ENCODE assay signal across 9 mouse cellular contexts in the genomic region with DNA sequence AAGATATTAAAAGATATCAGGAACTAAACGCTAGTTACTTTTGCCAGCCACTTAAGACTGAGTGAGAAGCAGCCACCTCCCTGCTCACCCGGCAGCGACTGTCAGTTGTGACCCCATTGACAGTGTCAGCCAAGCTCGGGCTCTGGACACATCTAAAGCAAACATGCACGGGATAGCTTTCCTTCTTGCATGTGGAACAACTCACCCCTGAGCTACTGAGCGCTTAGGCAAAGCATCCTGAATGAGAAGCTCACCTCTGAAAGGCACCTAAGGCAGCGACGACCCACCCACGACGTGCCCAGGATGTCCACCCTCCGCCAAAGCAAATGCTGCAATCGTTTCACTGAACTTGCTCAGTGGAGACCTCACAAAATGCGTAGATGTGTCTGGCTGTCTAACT. TPM values are rescaled to one million over a fixed set of nuclear protein-coding genes. Genes with fewer than 3 reads are reported as not detected.
DNase-seq lines count a peak whose midpoint lies in the region; ATAC-seq lines count a peak whose summit lies in the region.
"Had no signal": no experiment of that assay in that cellular context is flagged by ENCODE, and none has a peak within 500 bp of the region (broad histone marks: within the 10 kb centered on the region; RNA-seq: fewer than 3 reads in every experiment).

No protein-coding gene starts in this region.

- H3K4me1 ChIP-seq in kidney, embryonic 15.5 days: peaks cover 23% of the 10 kb centered on the region
- H3K4me1 ChIP-seq in brown adipose tissue, adult 24 weeks (ENCODE audit: control insufficient read depth, insufficient read depth, insufficient read length, low read length): peaks cover 3% of the 10 kb centered on the region; the same call in 1 of the 2 replicates
- peaks cover 14% of the 10 kb centered on the region for H3K4me1 ChIP-seq in heart, embryonic 11.5 days (ENCODE audit: control insufficient read depth, insufficient read depth, low read length)
- H3K4me1 ChIP-seq in liver, embryonic 13.5 days (replicated peaks): 0 out of 2 replicates have a peak, but pooled peaks cover 4% of the 10 kb centered on the region

- peak overlapping the region; percentile 87 for H3K4me2 ChIP-seq in kidney, embryonic 15.5 days
- H3K4me2 ChIP-seq in heart, embryonic 11.5 days: peak overlapping the region; percentile 76
- peak overlapping the region; percentile 50; the same call in 1 of the 2 replicates for H3K4me2 ChIP-seq in liver, embryonic 13.5 days

- H3K9ac ChIP-seq in kidney, embryonic 15.5 days: no peak overlapping the region
- H3K9ac ChIP-seq in heart, embryonic 11.5 days (ENCODE audit: low read depth, low read length): peak overlapping the region; percentile 75; the same call in 1 of the 2 replicates
- no peak overlapping the region for H3K9ac ChIP-seq in liver, embryonic 13.5 days

- no peaks in the 10 kb centered on the region for H3K27me3 ChIP-seq in kidney, embryonic 15.5 days
- no peaks in the 10 kb centered on the region for H3K27me3 ChIP-seq in heart, embryonic 11.5 days (ENCODE audit: control insufficient read depth, insufficient read depth, low read length)
- peaks cover 7% of the 10 kb centered on the region for H3K27me3 ChIP-seq in liver, embryonic 13.5 days

- DNase-seq in kidney, postnatal 14 days: no peak
- no peak for DNase-seq in liver, embryonic 13.5 days
- DNase-seq in spleen, adult 18-20 months: no peak
- no peak for DNase-seq in thymus, postnatal 10 days (ENCODE audit: low spot score in 2 of 2)
- DNase-seq: left cerebral cortex, postnatal 4 days; right cerebral cortex, adult 18-20 months had no signal

- 49% methylated on average over 13 of the region's 13 CpGs for WGBS in kidney, embryonic 15.5 days
- 52% methylated on average over 13 of the region's 13 CpGs for WGBS in heart, embryonic 11.5 days (ENCODE audit: insufficient replicate concordance)
- WGBS in liver, embryonic 13.5 days (ENCODE audit: insufficient replicate concordance): 62% methylated on average over 13 of the region's 13 CpGs

- no peak for ATAC-seq in kidney, embryonic 15.5 days (replicated peaks; ENCODE audit: low FRiP score)
- ATAC-seq in heart, embryonic 11.5 days (replicated peaks; ENCODE audit: insufficient number of reproducible peaks, low FRiP score, low TSS enrichment): no peak; the same call in 1 of the 2 replicates
- ATAC-seq in liver, embryonic 13.5 days (ENCODE audit: low read depth): no peak

- H3K36me3 ChIP-seq in kidney, embryonic 15.5 days: no peaks in the 10 kb centered on the region
- no peaks in the 10 kb centered on the region for H3K36me3 ChIP-seq in heart, embryonic 11.5 days (ENCODE audit: control insufficient read depth, insufficient read depth, low read length)
- H3K36me3 ChIP-seq in liver, embryonic 13.5 days: no peaks in the 10 kb centered on the region

- H3K4me3 ChIP-seq in kidney, embryonic 15.5 days (replicated peaks): peak overlapping the region; percentile 51
- peak overlapping the region; percentile 35 for H3K4me3 ChIP-seq in brown adipose tissue, adult 24 weeks (ENCODE audit: insufficient read depth, low read depth, low read length)
- H3K4me3 ChIP-seq in heart, embryonic 11.5 days (ENCODE audit: low read depth, low read length): peak overlapping the region; percentile 55
- H3K4me3 ChIP-seq in liver, embryonic 13.5 days (replicated peaks): no peak overlapping the region

- H3K9me3 ChIP-seq in kidney, embryonic 15.5 days (replicated peaks): no peaks in the 10 kb centered on the region
- no peaks in the 10 kb centered on the region for H3K9me3 ChIP-seq in heart, embryonic 11.5 days (replicated peaks; ENCODE audit: control insufficient read depth, low read length)
- no peaks in the 10 kb centered on the region for H3K9me3 ChIP-seq in liver, embryonic 13.5 days (replicated peaks)

- peak overlapping the region; percentile 58; the same call in 1 of the 2 replicates for H3K27ac ChIP-seq in kidney, embryonic 15.5 days
- peak overlapping the region; percentile 69 for H3K27ac ChIP-seq in brown adipose tissue, adult 24 weeks (replicated peaks; ENCODE audit: low read depth, low read length)
- H3K27ac ChIP-seq in heart, embryonic 11.5 days (ENCODE audit: low read depth, low read length): peak overlapping the region; percentile 71
- no peak overlapping the region for H3K27ac ChIP-seq in liver, embryonic 13.5 days

RNA-seq across cellular contexts. Expression of gene Abcc9, which starts 1.0 kb away (rescaled TPM):
- 6.2 and 7.7 TPM in 2 replicates for polyA plus RNA-seq in kidney, embryonic 15.5 days (2015; fragmentation: Nextera tagmentation; extraction: Ambion mirVana)
- polyA plus RNA-seq in brown adipose tissue, adult 24 weeks (2012; ENCODE audit: insufficient read depth, insufficient read length, missing spikeins): 9.4 and 12.2 TPM in 2 replicates
- polyA plus RNA-seq in heart, embryonic 11.5 days (2014; fragmentation: Nextera tagmentation; extraction: Ambion mirVana): 21.1 and 21.6 TPM in 2 replicates
- polyA plus RNA-seq in liver, embryonic 13.5 days (2015; fragmentation: Nextera tagmentation; extraction: Ambion mirVana): 1.1 and 1.9 TPM in 2 replicates

RNA-seq across cellular contexts. Expression of gene Cmas, which starts 55.3 kb away (rescaled TPM):
- 77.1 and 77.2 TPM in 2 replicates for polyA plus RNA-seq in kidney, embryonic 15.5 days (2015; fragmentation: Nextera tagmentation; extraction: Ambion mirVana)
- 11.1 and 17.7 TPM in 2 replicates for polyA plus RNA-seq in brown adipose tissue, adult 24 weeks (2012; ENCODE audit: insufficient read depth, insufficient read length, missing spikeins)
- 117 and 126 TPM in 2 replicates for polyA plus RNA-seq in heart, embryonic 11.5 days (2014; fragmentation: Nextera tagmentation; extraction: Ambion mirVana)
- 154 and 158 TPM in 2 replicates for polyA plus RNA-seq in liver, embryonic 13.5 days (2015; fragmentation: Nextera tagmentation; extraction: Ambion mirVana)
